Mouse (Mus musculus): Measurements from ENCODE around the gene Sp3.
"Not testable (repeated sequence)": the region's sequence is repeated elsewhere in the genome, so short reads cannot be mapped to it uniquely, and the experiment has no call there.

Gene Sp3

GRCm38 (mm10) chr2:72915245-72915930, 64.9 kb downstream of the Sp3 start:
- DNase-seq, result no peak

- peak; percentile 65 for DNase-seq
These were observed 66.8 kb downstream of the Sp3 start for GRCm38 (mm10) chr2:72913458-72913760.

GRCm38 (mm10) chr2:72912708-72913457, 67.4 kb downstream of the Sp3 start:
- DNase-seq, result no peak

GRCm38 (mm10) chr2:72911527-72911926, 68.7 kb downstream of the Sp3 start:
- DNase-seq, result no peak

- no peak for DNase-seq
These were observed 71.2 kb downstream of the Sp3 start for GRCm38 (mm10) chr2:72909046-72909445.

GRCm38 (mm10) chr2:72908191-72908910, 71.9 kb downstream of the Sp3 start:
- peak; percentile 4 for DNase-seq

GRCm38 (mm10) chr2:72906745-72907144, 73.5 kb downstream of the Sp3 start:
- DNase-seq, result no peak

- not testable (repeated sequence) for DNase-seq
These were observed 77.2 kb downstream of the Sp3 start for GRCm38 (mm10) chr2:72902816-72903680.

- DNase-seq, result no peak
These were observed 81.4 kb downstream of the Sp3 start for GRCm38 (mm10) chr2:72898782-72899305.

GRCm38 (mm10) chr2:72898094-72898781, 82.0 kb downstream of the Sp3 start:
- DNase-seq, result no peak

- no peak for DNase-seq
These were observed 90.4 kb downstream of the Sp3 start for GRCm38 (mm10) chr2:72889806-72890205.
